Mouse (Mus musculus) monocyte, adult 59 days (primary cell): ENCODE measurements around the gene Fam172a. TPM values are rescaled to one million over a fixed set of nuclear protein-coding genes. Genes with fewer than 3 reads are reported as not detected.

Source experiments
- total RNA-seq, 2 experiments: library from RNA; stranded (reverse); gene quantifications; one replicate each; pipeline ENCODE4 v1.2.4; 2023

Gene Fam172a
- 10 to 100 TPM; 39.3 to 41.1 TPM for total RNA-seq

DNA sequence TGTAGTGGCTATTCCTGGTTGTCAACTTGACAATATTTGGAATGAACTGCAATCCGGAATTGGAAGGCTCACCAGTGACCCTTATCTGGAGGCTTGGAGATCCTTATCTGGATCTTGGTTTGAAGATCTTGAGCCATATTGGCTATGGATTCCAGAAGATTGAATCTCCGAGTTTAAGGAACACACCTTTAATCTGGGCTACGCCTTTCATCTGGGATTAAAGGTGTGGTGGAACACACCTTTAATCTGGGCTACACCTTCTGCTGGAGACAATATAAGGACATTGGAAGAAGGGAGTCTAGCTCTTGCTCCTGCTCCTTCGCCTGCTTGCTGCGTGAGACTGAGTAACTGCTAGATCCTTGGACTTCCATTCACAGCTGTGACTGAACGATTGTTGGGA is at the start of gene Fam172a:
Gene Fam172a (plus strand): TSS at position 301 of the 400 bp plus-strand sequence.

DNA sequence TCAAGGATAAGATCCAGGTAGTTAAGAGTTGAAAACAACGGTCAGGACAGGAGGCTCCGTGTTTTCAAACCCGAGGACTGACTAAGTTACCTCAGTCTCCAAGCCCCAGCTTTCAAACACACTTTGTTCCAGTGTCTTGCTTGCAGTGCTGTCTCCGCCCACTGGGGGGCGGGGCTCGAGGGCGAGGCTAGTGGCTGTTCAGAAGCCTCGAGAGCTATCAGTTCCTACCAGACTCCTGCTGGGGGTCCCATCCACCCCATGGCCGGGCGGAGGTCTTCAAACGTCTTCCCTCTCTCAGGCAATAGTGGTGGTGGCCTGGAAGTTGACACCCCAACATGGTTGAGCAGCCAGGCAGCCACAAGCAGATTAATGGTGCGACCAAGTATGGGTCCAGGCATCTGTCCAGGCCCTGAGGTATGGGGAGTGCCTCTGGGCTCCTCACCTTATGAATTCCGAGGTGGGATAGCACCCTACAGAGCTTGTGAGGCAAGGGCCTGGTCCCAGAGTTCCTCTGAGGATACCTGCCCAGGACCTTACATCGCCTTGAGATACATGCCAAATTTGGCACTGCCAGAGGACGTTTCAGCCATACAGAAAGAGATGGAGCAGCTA is 323.0 kb downstream of the Fam172a start, which contains the start of gene Pou5f2:
Gene Pou5f2 (plus strand): TSS at position 220 of the 612 bp plus-strand sequence.

DNA sequence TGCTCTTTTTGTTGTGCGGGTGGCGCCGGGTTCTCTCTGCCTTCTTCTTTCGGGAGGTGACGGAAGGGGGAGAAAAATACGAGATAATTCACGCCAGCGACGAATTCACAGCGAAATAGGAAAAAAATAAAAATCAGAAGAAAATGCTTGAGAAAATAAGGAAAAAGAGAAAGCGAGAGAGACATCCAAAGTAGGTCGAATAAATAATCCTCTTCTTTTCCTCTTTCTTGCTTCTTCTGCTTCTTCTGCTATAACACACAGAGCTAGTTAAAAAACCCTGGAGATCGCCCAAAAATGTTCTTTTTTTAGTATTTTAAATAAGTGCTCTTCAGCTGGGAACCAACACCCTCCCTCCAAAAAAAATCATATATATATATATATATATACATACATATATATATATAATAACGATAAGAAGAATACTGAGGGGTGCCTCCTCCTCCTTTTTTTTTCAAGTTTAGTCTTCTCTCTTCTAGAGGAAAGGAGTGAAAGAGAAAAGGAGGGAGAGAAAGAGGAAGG is 497.9 kb downstream of the Fam172a start, which contains the start of gene Nr2f1:
Gene Nr2f1 (minus strand): TSS at position 116 of the 519 bp plus-strand sequence.

